Mouse (Mus musculus): ENCODE results near the gene Fgf15. TPM values are rescaled to one million over a fixed set of nuclear protein-coding genes. Genes with fewer than 3 reads are reported as not detected.

Gene Fgf15
- total and polyA plus RNA-seq, 3 experiments: 16.6 to 19.1 TPM; not detected in 1

GRCm38 (mm10) chr7:144933796-144934195 lies 37.5 kb downstream of the Fgf15 start:
- H3K79me2 ChIP-seq (ENCODE audit: control insufficient read depth, insufficient read depth, low read length, poor library complexity): no peaks in the 10 kb centered on the region
- H3K27ac ChIP-seq (ENCODE audit: control insufficient read depth, low read depth, low read length): no peak overlapping the region
- H3K27me3 ChIP-seq (ENCODE audit: control insufficient read depth in 1 of 2, insufficient read depth in 2 of 2, low read length in 2 of 2): no peaks in the 10 kb centered on the region
- TF ChIP-seq MAZ (IDR thresholded peaks at IDR 0.05; ENCODE audit: low read depth, low read length) (no peak), CTCF (IDR thresholded peaks at IDR 0.05 in 2 of 3, conservative IDR thresholded peaks at IDR 0.05 in 1 of 3; ENCODE audit: control insufficient read depth in 1 of 3, insufficient read depth in 1 of 3, low read depth in 2 of 3, low read length in 3 of 3, poor library complexity in 1 of 3, severe bottlenecking in 1 of 3) (no peak), MYC (IDR thresholded peaks at IDR 0.05; ENCODE audit: low read depth, low read length) (no peak), SMC3 (IDR thresholded peaks at IDR 0.05; ENCODE audit: low read depth, low read length) (no peak), KAT2A (conservative IDR thresholded peaks at IDR 0.05; ENCODE audit: low read depth, low read length) (no peak), ETS1 (IDR thresholded peaks at IDR 0.05; ENCODE audit: low read depth, low read length) (no peak), TBP (IDR thresholded peaks at IDR 0.05; ENCODE audit: low read depth, low read length) (no peak), POLR2AphosphoS2 (IDR thresholded peaks at IDR 0.05; ENCODE audit: low read length) (no peak)
- no peaks in the 10 kb centered on the region for H3K36me3 ChIP-seq (ENCODE audit: control insufficient read depth in 1 of 2, insufficient read depth in 2 of 2, low read length in 2 of 2)
- H3K4me3 ChIP-seq (ENCODE audit: control insufficient read depth in 1 of 2, insufficient read depth in 1 of 2, low read depth in 2 of 2, low read length in 2 of 2): no peak overlapping the region
- DNase-seq (ENCODE audit: low read depth, low spot score): no peak
- H3K4me1 ChIP-seq (ENCODE audit: control insufficient read depth in 1 of 2, insufficient read depth in 2 of 2, low read length in 2 of 2): no peaks in the 10 kb centered on the region
- H3K9ac ChIP-seq (ENCODE audit: control insufficient read depth, low read depth, low read length, poor library complexity, severe bottlenecking): no peak overlapping the region
- no peaks in the 10 kb centered on the region for H3K9me3 ChIP-seq (replicated peaks; ENCODE audit: insufficient read depth, low read length)

DNA sequence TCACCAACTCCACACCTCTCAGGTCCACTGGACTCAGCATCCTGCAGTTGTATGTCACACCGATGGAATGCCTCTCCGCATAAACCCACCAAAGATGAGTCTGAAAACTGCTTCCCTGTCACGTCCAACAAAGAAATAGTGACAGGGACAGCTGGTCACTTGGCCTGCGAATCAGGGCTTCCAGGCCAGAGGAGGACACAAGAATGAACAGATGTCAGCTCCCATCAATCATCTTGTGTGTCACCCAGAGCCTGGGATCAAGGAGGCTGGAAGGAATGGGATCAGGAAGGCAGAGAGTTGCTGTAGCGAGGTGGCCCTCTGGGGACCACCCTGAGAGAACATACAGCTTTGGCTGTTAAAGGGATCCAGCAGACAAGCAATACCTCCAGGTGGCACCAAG lies 38.6 kb downstream of the Fgf15 start:
- no peak overlapping the region for H3K27ac ChIP-seq (ENCODE audit: control insufficient read depth, low read depth, low read length)
- no peak for DNase-seq (ENCODE audit: low read depth, low spot score)
- H3K4me3 ChIP-seq (ENCODE audit: control insufficient read depth in 1 of 2, insufficient read depth in 1 of 2, low read depth in 2 of 2, low read length in 2 of 2): no peak overlapping the region
- H3K9me3 ChIP-seq (replicated peaks; ENCODE audit: insufficient read depth, low read length): no peaks in the 10 kb centered on the region
- H3K79me2 ChIP-seq (ENCODE audit: control insufficient read depth, insufficient read depth, low read length, poor library complexity): no peaks in the 10 kb centered on the region
- no peaks in the 10 kb centered on the region for H3K36me3 ChIP-seq (ENCODE audit: control insufficient read depth in 1 of 2, insufficient read depth in 2 of 2, low read length in 2 of 2)
- TF ChIP-seq RCOR1 (IDR thresholded peaks at IDR 0.05; ENCODE audit: low read depth, low read length) (no peak), ZC3H11A (IDR thresholded peaks at IDR 0.05; ENCODE audit: low read depth, low read length) (no peak), EP300 (IDR thresholded peaks at IDR 0.05; ENCODE audit: low read depth in 1 of 2, low read length in 2 of 2) (no peak), UBTF (IDR thresholded peaks at IDR 0.05; ENCODE audit: borderline replicate concordance, insufficient read depth, low read depth, low read length) (no peak), HCFC1 (IDR thresholded peaks at IDR 0.05; ENCODE audit: low read depth, low read length) (no peak), ZKSCAN1 (IDR thresholded peaks at IDR 0.05; ENCODE audit: low read depth, low read length) (no peak), MYC (IDR thresholded peaks at IDR 0.05; ENCODE audit: low read depth, low read length) (no peak), MYB (IDR thresholded peaks at IDR 0.05; ENCODE audit: low read depth, low read length) (no peak), SMC3 (IDR thresholded peaks at IDR 0.05; ENCODE audit: low read depth, low read length) (no peak), TBP (IDR thresholded peaks at IDR 0.05; ENCODE audit: low read depth, low read length) (no peak)
- no peak overlapping the region for H3K9ac ChIP-seq (ENCODE audit: control insufficient read depth, low read depth, low read length, poor library complexity, severe bottlenecking)
- no peaks in the 10 kb centered on the region for H3K4me1 ChIP-seq (ENCODE audit: control insufficient read depth in 1 of 2, insufficient read depth in 2 of 2, low read length in 2 of 2)
- no peaks in the 10 kb centered on the region for H3K27me3 ChIP-seq (ENCODE audit: control insufficient read depth in 1 of 2, insufficient read depth in 2 of 2, low read length in 2 of 2)

- Histone ChIP-seq H3K79me2 (ENCODE audit: control insufficient read depth, insufficient read depth, low read length, poor library complexity) (no peaks in the 10 kb centered on the region), H3K4me3 (ENCODE audit: control insufficient read depth in 1 of 2, insufficient read depth in 1 of 2, low read depth in 2 of 2, low read length in 2 of 2) (no peak overlapping the region), H3K9ac (ENCODE audit: control insufficient read depth, low read depth, low read length, poor library complexity, severe bottlenecking) (no peak overlapping the region), H3K4me1 (ENCODE audit: control insufficient read depth in 1 of 2, insufficient read depth in 2 of 2, low read length in 2 of 2) (no peaks in the 10 kb centered on the region), H3K27me3 (ENCODE audit: control insufficient read depth in 1 of 2, insufficient read depth in 2 of 2, low read length in 2 of 2) (no peaks in the 10 kb centered on the region), H3K27ac (ENCODE audit: control insufficient read depth, low read depth, low read length) (no peak overlapping the region), H3K9me3 (replicated peaks; ENCODE audit: insufficient read depth, low read length) (no peaks in the 10 kb centered on the region), H3K36me3 (ENCODE audit: control insufficient read depth in 1 of 2, insufficient read depth in 2 of 2, low read length in 2 of 2) (no peaks in the 10 kb centered on the region)
- TF ChIP-seq USF2 (IDR thresholded peaks at IDR 0.05; ENCODE audit: borderline replicate concordance in 1 of 2, insufficient read depth in 1 of 2, low read depth in 1 of 2, low read length in 2 of 2) (no peak), TAL1 (IDR thresholded peaks at IDR 0.05; ENCODE audit: low read length) (no peak), SMC3 (IDR thresholded peaks at IDR 0.05; ENCODE audit: low read depth, low read length) (no peak), MAX (IDR thresholded peaks at IDR 0.05; ENCODE audit: low read length) (no peak), POLR2AphosphoS2 (IDR thresholded peaks at IDR 0.05; ENCODE audit: low read length) (no peak), NELFE (IDR thresholded peaks at IDR 0.05; ENCODE audit: low read depth, low read length) (no peak), ELF1 (IDR thresholded peaks at IDR 0.05; ENCODE audit: low read depth, low read length) (no peak), MXI1 (IDR thresholded peaks at IDR 0.05; ENCODE audit: low read depth, low read length) (no peak), HCFC1 (IDR thresholded peaks at IDR 0.05; ENCODE audit: low read depth, low read length) (no peak), ZC3H11A (IDR thresholded peaks at IDR 0.05; ENCODE audit: low read depth, low read length) (no peak), MYC (IDR thresholded peaks at IDR 0.05; ENCODE audit: low read depth, low read length) (no peak), BHLHE40 (IDR thresholded peaks at IDR 0.05; ENCODE audit: borderline replicate concordance, low read depth, low read length) (no peak)
- DNase-seq (ENCODE audit: low read depth, low spot score): no peak
Observed at GRCm38 (mm10) chr7:144935563-144935962, 39.2 kb downstream of the Fgf15 start.
